ENCODE assay signal across 15 mouse cellular contexts in the genomic region with DNA sequence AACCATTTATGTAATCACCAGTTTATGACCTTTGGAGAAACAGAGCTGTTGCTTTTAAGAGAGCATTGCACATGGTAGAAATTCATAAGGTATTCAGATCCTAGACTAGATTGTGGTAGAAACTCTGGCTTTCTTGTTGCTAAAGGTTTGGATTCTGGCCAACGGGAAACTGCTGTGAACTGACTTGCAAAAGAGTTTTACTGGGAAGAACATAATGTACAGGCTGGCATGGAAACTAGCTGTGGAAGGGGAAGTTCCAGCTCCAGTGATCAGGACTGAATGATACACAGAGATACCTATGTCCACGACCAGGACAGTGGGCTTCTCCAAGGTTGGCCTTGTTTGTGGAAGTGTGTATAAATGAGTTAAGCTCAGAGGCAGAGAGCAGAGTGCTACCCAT.
A peak's percentile ranks its signal among the peaks of the same experiment; 100 is the strongest.
DNase-seq lines count a peak whose midpoint lies in the region; ATAC-seq and TF ChIP-seq lines count a peak whose summit lies in the region.
"Had no signal": no experiment of that assay in that cellular context is flagged by ENCODE, and none has a peak within 500 bp of the region (broad histone marks: within the 10 kb centered on the region; RNA-seq: fewer than 3 reads in every experiment).

No protein-coding gene starts in this region.

- no peak for ATAC-seq in forebrain, postnatal 0 days
- no peak for ATAC-seq in forebrain, embryonic 12.5 days (ENCODE audit: low FRiP score)
- no peak for ATAC-seq in midbrain, postnatal 0 days (ENCODE audit: low FRiP score)
- ATAC-seq in midbrain, embryonic 13.5 days = no peak
- no peak for ATAC-seq in erythroid progenitor cell, adult 5-6 weeks (replicated peaks; ENCODE audit: low FRiP score, poor library complexity, severe bottlenecking)
- ATAC-seq: intestine, embryonic 15.5 days had no signal

- TF ChIP-seq CTCF in forebrain, postnatal 0 days (IDR thresholded peaks at IDR 0.05; ENCODE audit: low read depth) = no peak
- no peak for TF ChIP-seq CTCF in midbrain, postnatal 0 days (IDR thresholded peaks at IDR 0.05)

- no peaks in the 10 kb centered on the region for H3K36me3 ChIP-seq in forebrain, postnatal 0 days (ENCODE audit: insufficient read depth)
- H3K36me3 ChIP-seq in forebrain, embryonic 12.5 days (replicated peaks) = no peaks in the 10 kb centered on the region
- no peaks in the 10 kb centered on the region for H3K36me3 ChIP-seq in midbrain, postnatal 0 days (ENCODE audit: insufficient read depth, low read length)
- H3K36me3 ChIP-seq in midbrain, embryonic 13.5 days = no peaks in the 10 kb centered on the region
- H3K36me3 ChIP-seq: hindbrain, embryonic 10.5 days; intestine, embryonic 15.5 days; midbrain, embryonic 12.5 days; neural tube, embryonic 12.5 days had no signal

- no peaks in the 10 kb centered on the region for H3K27me3 ChIP-seq in forebrain, postnatal 0 days (ENCODE audit: insufficient read depth, low read length)
- no peaks in the 10 kb centered on the region for H3K27me3 ChIP-seq in forebrain, embryonic 12.5 days
- no peaks in the 10 kb centered on the region for H3K27me3 ChIP-seq in midbrain, postnatal 0 days (ENCODE audit: insufficient read depth, low read length)
- no peaks in the 10 kb centered on the region for H3K27me3 ChIP-seq in midbrain, embryonic 13.5 days
- H3K27me3 ChIP-seq: intestine, embryonic 15.5 days; midbrain, embryonic 12.5 days; neural tube, embryonic 12.5 days had no signal

- H3K9me3 ChIP-seq in forebrain, postnatal 0 days (ENCODE audit: low read length) = no peaks in the 10 kb centered on the region
- no peaks in the 10 kb centered on the region for H3K9me3 ChIP-seq in forebrain, embryonic 12.5 days
- no peaks in the 10 kb centered on the region for H3K9me3 ChIP-seq in midbrain, postnatal 0 days (ENCODE audit: low read length)
- no peaks in the 10 kb centered on the region for H3K9me3 ChIP-seq in midbrain, embryonic 13.5 days
- H3K9me3 ChIP-seq: hindbrain, embryonic 10.5 days; intestine, embryonic 15.5 days; midbrain, embryonic 12.5 days; neural tube, embryonic 12.5 days had no signal

- no peak overlapping the region for H3K9ac ChIP-seq in forebrain, postnatal 0 days
- H3K9ac ChIP-seq in forebrain, embryonic 12.5 days = no peak overlapping the region
- H3K9ac ChIP-seq in midbrain, postnatal 0 days (replicated peaks; ENCODE audit: low read length, poor library complexity, severe bottlenecking) = no peak overlapping the region
- no peak overlapping the region for H3K9ac ChIP-seq in midbrain, embryonic 13.5 days (replicated peaks)
- H3K9ac ChIP-seq: intestine, embryonic 15.5 days; midbrain, embryonic 12.5 days; neural tube, embryonic 12.5 days had no signal

- no peak overlapping the region for H3K4me2 ChIP-seq in forebrain, postnatal 0 days (ENCODE audit: low read depth)
- no peak overlapping the region for H3K4me2 ChIP-seq in forebrain, embryonic 12.5 days
- H3K4me2 ChIP-seq in midbrain, postnatal 0 days (ENCODE audit: low read depth, low read length, poor library complexity, severe bottlenecking) = no peak overlapping the region
- H3K4me2 ChIP-seq in midbrain, embryonic 13.5 days (replicated peaks) = no peak overlapping the region
- H3K4me2 ChIP-seq: intestine, embryonic 15.5 days; liver, embryonic 11.5 days; midbrain, embryonic 12.5 days; neural tube, embryonic 12.5 days had no signal

- peak; percentile 58 for DNase-seq in forebrain, postnatal 0 days
- peak; percentile 29 for DNase-seq in layer of hippocampus, adult 11-12 months (ENCODE audit: low spot score)
- no peak for DNase-seq in layer of hippocampus, adult 9-10 months (ENCODE audit: low spot score)
- DNase-seq in midbrain, postnatal 0 days (ENCODE audit: low spot score) = peak; percentile 28
- DNase-seq in right cerebral cortex, postnatal 14 days = peak; percentile 7
- DNase-seq: gastrocnemius, postnatal 25 days; lung, postnatal 14 days had no signal

- 57% methylated on average over 2 of the region's 2 CpGs for WGBS in forebrain, postnatal 0 days
- 75% methylated on average over 2 of the region's 2 CpGs for WGBS in forebrain, embryonic 12.5 days
- WGBS in midbrain, postnatal 0 days = 70% methylated on average over 2 of the region's 2 CpGs
- WGBS in midbrain, embryonic 13.5 days = 74% methylated on average over 2 of the region's 2 CpGs

- H3K4me3 ChIP-seq in forebrain, postnatal 0 days (ENCODE audit: low read depth, low read length) = no peak overlapping the region
- no peak overlapping the region for H3K4me3 ChIP-seq in forebrain, embryonic 12.5 days (replicated peaks)
- H3K4me3 ChIP-seq in midbrain, postnatal 0 days (ENCODE audit: low read depth, low read length) = no peak overlapping the region
- H3K4me3 ChIP-seq in midbrain, embryonic 13.5 days (replicated peaks) = no peak overlapping the region
- H3K4me3 ChIP-seq: hindbrain, embryonic 10.5 days; intestine, embryonic 15.5 days; midbrain, embryonic 12.5 days; neural tube, embryonic 12.5 days had no signal

- H3K4me1 ChIP-seq in forebrain, postnatal 0 days (ENCODE audit: insufficient read depth) = no peaks in the 10 kb centered on the region
- no peaks in the 10 kb centered on the region for H3K4me1 ChIP-seq in forebrain, embryonic 12.5 days
- no peaks in the 10 kb centered on the region for H3K4me1 ChIP-seq in midbrain, postnatal 0 days (ENCODE audit: insufficient read depth, low read length)
- H3K4me1 ChIP-seq in midbrain, embryonic 13.5 days (replicated peaks) = no peaks in the 10 kb centered on the region
- H3K4me1 ChIP-seq: hindbrain, embryonic 10.5 days; intestine, embryonic 15.5 days; midbrain, embryonic 12.5 days; neural tube, embryonic 12.5 days had no signal

- H3K27ac ChIP-seq in forebrain, postnatal 0 days (ENCODE audit: low read depth, low read length) = no peak overlapping the region
- no peak overlapping the region for H3K27ac ChIP-seq in forebrain, embryonic 12.5 days
- no peak overlapping the region for H3K27ac ChIP-seq in midbrain, postnatal 0 days (ENCODE audit: low read depth, low read length)
- no peak overlapping the region for H3K27ac ChIP-seq in midbrain, embryonic 13.5 days
- H3K27ac ChIP-seq: hindbrain, embryonic 10.5 days; intestine, embryonic 15.5 days; midbrain, embryonic 12.5 days; neural tube, embryonic 12.5 days had no signal
